Mouse (Mus musculus) R1 (cell line): ENCODE data around the gene Spin1.
"Not testable (repeated sequence)": the region's sequence is repeated elsewhere in the genome, so short reads cannot be mapped to it uniquely, and the experiment has no call there.

Experiments
- DNase-seq: peaks from one replicate; pipeline ENCODE4 v3.0.0-alpha.2; 2018; ENCODE audit warnings: low read depth, low spot score

Gene Spin1

DNA sequence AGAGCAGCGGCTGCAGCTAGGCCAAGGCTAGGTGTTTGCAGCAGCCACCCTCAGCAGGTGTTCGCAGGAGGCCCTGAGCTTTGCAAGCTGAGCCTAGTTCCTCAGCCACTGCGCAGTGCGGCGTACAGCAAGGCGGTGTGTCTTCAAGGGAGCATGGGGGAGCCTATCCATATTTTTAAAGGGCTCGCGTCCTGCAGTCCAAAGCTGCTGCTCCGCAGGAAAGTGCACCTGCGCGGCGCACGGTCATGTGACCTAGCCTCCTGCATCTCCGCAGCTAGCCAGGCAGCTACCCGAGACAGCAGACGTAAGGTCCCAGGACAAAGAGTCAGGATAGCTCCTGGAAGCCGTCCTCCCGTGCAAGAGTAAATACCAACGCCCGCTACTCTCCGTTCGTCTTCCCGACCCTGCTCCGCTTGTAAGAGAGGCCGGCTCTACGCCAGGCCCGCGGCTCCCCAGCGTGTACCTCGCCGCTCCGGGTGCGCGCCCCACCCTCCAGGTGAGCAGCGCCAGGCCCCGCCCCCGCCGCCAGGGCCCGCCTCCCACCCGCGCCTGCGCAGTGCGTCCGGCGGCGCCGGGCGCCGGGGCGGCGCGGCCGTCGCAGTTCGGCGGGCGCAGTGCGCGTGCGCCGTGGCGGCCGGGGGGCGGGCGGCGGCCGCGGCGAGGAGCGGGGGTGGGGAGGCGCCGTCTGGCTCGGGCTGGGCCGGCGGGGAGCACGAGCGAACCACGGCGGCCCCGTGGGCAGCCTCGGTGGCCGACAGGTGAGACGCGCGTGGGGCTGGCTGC, at the start of gene Spin1:
Gene Spin1 (plus strand): TSS at position 648 of the 783 bp plus-strand sequence.
- DNase-seq, result peak; percentile 88

GRCm38 (mm10) chr13:51051016-51051415, 49.7 kb upstream of the Spin1 start:
- DNase-seq, result no peak

DNA sequence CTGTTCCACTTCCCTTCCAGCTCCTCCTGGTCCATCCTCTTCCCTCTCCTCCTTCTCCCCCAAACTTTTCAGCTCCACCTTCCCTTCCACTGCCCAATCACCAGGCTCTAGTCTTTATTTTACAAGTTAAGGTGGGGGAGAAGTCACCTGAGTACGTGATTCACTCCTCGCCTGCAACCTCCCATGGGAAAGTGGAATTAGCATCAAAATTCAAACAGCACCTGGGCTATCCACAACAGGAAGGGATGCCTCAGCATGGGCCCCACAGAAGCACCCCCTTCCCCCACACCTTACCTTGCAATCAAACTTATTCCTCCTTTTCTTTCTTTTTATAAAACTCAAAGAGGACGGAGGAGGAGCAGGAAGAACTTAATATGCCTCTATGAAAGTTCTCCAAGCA, 48.3 kb upstream of the Spin1 start:
- DNase-seq, result peak; percentile 81

- DNase-seq, result peak; percentile 91
Measured at GRCm38 (mm10) chr13:51063024-51063423, 37.7 kb upstream of the Spin1 start.

GRCm38 (mm10) chr13:51063721-51064120, 37.0 kb upstream of the Spin1 start:
- DNase-seq, result peak; percentile 43

DNA sequence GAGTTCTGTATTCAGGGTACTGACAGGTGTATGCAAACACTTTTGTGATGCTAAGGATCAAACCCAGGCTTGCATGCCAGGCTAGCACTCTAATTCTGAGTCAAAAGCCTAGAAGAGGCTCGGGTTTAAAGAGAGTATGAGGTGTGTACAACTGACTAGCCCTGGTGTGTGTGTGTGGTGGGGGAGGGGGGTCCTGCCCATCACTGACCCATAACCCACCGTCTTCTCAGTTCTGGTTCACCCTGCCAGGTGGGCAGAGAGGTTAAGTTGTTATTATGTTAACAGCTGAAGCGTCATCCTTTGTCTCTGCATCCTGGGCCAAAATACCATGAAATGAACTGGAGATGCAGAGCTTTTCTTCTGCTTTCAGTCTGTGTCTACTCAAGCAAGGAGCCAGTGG, 36.3 kb upstream of the Spin1 start:
- no peak for DNase-seq

- no peak for DNase-seq
Measured at GRCm38 (mm10) chr13:51071063-51071680, 29.5 kb upstream of the Spin1 start.

DNA sequence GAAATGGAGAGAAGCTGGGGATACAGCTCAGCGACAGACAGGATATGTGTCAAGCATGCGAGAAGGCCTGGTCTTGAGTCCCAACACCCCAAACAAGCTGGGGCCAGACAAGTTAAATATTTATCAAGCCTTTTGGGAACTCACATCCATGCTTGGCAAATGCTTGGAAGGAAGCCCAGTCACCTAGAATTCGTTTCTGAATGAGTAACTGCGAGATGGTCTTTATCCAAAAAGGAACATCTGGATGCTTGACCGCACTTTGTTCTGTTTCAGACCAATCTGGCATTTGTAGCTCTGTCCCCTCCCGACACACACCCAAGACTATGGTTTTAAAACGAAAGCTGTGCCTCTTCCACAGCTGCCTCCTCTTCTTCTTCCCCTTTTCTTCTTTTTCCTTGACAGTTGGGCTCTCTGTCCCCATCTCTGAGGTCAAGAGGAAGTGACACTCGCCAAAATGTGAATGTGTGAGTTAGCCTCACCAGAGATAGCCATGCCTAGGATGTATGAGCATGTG, 28.9 kb upstream of the Spin1 start:
- DNase-seq, result no peak

DNA sequence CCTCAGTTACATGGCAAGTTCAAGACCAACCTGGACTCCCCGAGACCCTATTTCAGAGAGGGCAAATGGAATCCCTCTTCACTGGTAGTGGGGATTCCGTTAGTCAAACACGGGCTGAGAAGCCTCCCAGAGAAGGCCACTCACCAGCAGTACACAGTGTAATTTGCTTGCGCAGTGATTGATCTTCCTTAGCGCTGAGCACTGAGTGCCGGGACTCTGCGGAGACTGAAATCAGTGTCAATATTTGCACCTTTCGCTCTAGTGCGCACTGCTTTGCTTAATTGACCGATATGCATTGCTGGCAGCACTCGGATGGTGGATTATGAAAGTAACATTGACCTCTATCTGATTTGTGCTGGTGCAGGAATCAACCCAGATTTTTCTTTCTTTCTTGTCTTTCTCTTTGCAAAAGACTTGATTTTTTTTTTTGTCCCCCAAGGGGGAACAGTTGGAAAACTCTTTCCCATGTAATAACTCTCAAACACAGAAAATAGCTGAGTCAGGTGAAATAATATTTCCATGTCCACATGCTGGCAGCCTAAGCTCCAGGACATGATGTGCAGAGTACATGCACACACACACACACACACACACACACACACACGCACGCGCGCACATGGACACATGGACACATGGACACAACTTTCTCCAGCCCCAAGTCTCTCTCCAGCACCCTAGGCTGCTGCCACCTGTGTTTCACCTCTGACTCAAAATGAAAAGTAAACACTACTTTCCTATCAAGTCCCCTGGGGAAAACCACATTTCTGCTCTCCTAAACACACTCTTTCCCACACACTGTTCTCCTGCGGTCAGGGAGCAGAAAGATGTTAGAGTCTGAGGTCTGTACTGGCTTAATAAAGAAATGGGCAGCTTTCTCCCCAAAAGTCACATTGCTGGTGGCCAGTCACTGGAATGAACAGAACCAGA, 27.5 kb upstream of the Spin1 start:
- DNase-seq, result no peak

DNA sequence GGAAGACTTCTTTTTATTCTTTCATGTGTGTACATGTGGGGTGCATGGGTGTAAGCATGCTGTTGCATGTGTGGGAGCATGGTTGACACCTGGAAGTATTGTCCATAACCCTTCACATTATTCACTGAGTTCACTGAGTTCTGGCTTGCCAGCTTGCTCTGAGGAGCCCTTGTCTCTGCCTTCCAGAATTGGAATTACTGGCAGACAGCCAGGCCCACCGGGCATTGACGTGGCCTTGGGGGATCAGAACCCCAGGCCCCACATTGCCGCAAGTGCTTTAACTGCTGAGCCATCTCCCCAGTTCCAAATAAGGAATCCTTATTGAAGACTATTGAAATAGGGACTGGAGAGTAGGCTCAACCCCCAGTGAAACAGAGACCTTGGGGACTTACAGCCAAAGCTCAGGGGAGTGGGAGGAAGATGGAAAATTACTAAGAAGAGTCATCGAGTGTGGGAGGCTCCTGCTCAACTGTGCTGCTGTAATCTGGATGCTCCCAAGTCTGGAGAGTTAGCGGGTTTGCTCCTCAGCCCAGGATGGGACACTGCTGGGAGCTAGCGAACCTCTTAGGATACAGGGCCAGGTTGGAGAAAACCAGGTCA, 26.5 kb upstream of the Spin1 start:
- DNase-seq, result no peak

- DNase-seq, result not testable (repeated sequence)
Measured at GRCm38 (mm10) chr13:51076191-51076590, 24.5 kb upstream of the Spin1 start.

DNA sequence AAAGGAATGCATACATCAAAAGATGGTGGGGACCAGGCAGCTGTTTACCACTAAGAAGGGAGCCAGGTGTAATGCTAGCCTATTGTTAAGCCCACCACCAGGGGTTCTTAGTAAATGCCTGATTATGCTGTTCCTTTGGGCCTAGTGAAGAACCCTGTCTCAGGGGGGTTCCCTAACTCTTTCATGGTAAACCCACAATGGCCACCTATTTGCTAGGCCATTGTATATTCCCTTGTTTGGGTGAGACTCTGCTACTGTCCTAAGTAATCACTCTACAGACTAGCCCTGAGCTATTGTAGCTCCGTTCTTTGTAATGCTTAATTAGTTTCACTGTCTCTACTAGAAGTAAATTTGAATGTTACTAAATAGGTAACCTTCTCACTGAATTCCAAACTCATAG, 22.1 kb upstream of the Spin1 start:
- DNase-seq, result peak; percentile 96

DNA sequence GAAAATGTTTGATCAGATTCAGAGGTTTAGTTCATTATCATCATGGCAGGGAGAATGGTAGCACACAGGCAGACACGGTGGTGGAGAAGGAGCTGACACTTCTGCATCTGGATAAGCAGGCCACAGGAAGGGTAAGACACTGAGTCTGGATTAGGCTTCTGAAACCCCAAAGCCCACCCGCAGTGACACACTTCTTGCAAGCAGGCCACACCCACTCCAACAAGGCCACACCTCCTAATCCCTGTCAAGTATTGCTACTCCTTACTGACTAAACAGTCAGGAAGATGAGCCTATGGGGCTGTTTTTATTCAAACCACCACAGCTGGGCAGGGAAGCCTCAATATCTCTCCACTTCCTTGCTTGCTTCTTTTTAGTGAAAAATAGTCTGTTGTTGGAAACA, 19.9 kb upstream of the Spin1 start:
- DNase-seq, result peak; percentile 89

DNA sequence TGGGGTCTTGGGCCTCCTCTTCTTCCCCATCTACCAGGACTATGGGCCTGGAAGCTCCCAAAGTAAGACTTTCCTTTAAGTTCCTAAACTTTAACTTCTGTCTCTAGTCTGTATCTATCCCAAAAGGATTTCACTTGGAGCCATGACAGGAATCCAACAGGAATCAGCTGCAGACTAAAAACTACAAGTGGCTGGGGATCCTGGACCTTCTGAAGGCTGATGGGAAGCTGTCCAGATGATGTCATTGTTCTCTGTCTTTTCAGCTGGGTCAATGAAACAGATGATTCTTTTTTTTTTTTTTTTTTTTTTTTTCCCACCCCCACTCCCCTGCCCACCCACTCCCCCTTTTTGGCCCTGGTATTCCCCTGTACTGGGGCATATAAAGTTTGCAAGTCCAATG, 16.4 kb upstream of the Spin1 start:
- no peak for DNase-seq

GRCm38 (mm10) chr13:51085941-51086340, 14.7 kb upstream of the Spin1 start:
- DNase-seq, result peak; percentile 46

DNA sequence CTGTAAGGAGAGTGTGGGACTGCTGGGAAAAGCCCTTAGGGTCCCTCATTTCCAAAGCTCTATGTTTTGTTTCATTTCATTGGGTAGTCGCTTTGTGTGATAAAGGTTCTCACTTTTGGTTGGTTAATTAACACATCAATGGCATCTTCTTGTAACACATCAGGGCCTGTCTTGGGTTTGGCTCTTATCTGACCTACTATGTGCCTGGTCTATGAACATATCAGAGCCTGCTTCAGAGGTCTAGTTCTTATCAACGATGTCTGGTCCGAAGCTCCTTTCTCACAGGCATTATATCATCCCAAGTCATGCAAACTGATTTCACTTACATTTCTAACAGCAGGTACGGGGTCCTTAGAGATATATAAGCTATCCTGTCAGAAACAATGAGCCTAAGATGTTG, 13.4 kb upstream of the Spin1 start:
- DNase-seq, result no peak

- DNase-seq, result no peak
Measured at GRCm38 (mm10) chr13:51088207-51088606, 12.5 kb upstream of the Spin1 start.

DNA sequence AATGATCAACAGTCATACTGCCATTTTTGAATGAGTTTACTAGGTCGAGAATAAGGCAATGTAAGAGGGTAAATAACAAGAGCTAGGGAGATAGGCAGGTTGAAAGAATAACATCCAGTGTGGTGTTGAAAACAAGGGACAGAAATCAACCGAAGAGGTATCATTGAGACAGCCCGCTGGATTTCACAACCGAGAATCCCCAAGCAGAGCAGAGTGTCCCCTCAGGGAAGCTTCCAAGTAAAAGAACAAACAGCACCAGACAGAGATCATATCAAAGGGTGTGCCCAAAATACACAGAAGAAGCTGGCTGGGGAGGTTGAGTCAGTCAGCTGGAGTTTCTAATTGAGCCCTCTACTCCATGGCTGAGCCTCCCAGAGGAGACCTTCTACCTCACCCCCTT, 11.6 kb upstream of the Spin1 start:
- DNase-seq, result no peak

DNA sequence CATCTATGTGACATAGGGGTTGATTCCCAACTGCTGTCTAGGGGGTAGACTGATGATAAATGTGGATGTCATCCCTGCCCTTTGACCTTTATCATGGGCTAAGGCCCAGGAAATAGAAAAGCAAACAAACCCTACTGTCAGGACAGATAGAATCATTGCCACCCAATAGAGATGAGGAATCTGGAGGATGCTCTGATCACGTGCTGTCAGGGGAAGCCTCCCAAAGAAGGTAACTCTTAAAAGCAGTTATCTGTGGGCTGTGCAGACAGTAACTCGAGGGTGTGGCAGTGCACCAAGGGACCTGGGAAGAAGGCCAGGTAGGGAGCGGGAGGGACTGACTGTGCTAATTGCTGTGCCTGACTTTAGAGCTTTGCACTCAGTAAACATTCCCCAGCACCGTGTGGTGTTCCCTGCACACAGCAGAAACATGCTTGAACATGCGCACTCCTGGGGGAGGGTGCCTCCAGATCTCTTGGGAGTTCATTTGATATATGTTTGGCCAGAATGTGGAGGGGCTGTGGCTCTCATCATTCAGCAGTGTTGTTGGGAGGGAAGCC, 10.5 kb upstream of the Spin1 start:
- no peak for DNase-seq

DNA sequence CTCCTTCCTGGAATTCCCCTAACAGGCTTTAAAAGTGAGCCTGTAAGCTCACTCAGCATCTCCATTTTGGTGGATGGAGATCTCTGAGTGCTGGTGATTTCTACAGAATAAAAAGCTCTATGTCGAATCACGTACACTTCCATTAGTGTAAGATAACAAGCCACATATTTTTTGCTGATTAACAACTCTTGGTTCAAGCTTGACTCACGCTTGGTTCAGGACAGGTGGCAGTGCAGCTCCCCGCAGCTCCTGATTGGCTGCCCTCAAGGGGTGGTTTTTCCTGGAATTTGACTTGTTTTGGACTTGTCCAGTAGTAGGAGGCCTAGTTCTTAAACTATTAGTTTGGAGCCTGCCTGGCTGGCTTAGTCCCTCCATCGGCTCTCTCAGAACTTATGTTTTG, 7.2 kb upstream of the Spin1 start:
- DNase-seq, result no peak
